Mouse (Mus musculus) liver, embryonic 14.5 days (tissue): ENCODE measurements around the gene Car1. TPM values are rescaled to one million over a fixed set of nuclear protein-coding genes. Genes with fewer than 3 reads are reported as not detected.
"Not testable (repeated sequence)": the region's sequence is repeated elsewhere in the genome, so short reads cannot be mapped to it uniquely, and the experiment has no call there.

ENCODE experiments used
- ATAC-seq: fragments of 200-750 bp; cut with Nextera tagmentation; 2 replicates; pipeline ENCODE4 v1.8.0; 2017; ENCODE audit warnings: moderate number of reproducible peaks, mild to moderate bottlenecking, moderate library complexity; ENCODE audit not compliant: insufficient read depth
- DNase-seq, 3 experiments: peaks; one replicate each; pipeline ENCODE4 v3.0.0-alpha.2; 2012 to 2013; ENCODE audit warnings: low read depth in 3 of 3, low spot score in 3 of 3
- H3K27ac ChIP-seq: fragments of 300-500 bp; sonication (generic); 2 replicates; pipeline ENCODE4 v1.5.1; 2014; ENCODE audit warnings: moderate library complexity, mild to moderate bottlenecking, control low read depth, inconsistent platforms
- H3K27me3 ChIP-seq: fragments of 300-500 bp; sonication (generic); 2 replicates; pipeline ENCODE4 v1.6.1; 2014; ENCODE audit warnings: mild to moderate bottlenecking, low read length, moderate library complexity; ENCODE audit not compliant: control insufficient read depth, insufficient read depth
- H3K36me3 ChIP-seq: fragments of 300-500 bp; sonication (generic); replicated peaks from 2 replicates; pipeline ENCODE4 v1.6.1; 2014; ENCODE audit warnings: low read depth; ENCODE audit not compliant: control insufficient read depth, insufficient read depth
- H3K4me1 ChIP-seq, 2 experiments: fragments of 200-500 bp in 1 of 2; fragments of 300-500 bp in 1 of 2; sonication (generic) in 1 of 2; replicated peaks; 2 replicates each; pipeline ENCODE4 v1.6.1; 2012 to 2014; ENCODE audit warnings: antibody characterized with exemption in 1 of 2, inconsistent platforms in 1 of 2, low read length in 1 of 2; ENCODE audit not compliant: control insufficient read depth in 2 of 2, insufficient read depth in 2 of 2
- H3K4me2 ChIP-seq: fragments of 300-500 bp; sonication (generic); 2 replicates; pipeline ENCODE4 v1.6.1; 2014; ENCODE audit warnings: low read depth, mild to moderate bottlenecking, control low read depth, moderate library complexity
- H3K4me3 ChIP-seq, 2 experiments: fragments of 200-500 bp in 1 of 2; fragments of 300-500 bp in 1 of 2; sonication (generic) in 1 of 2; 2 replicates each; pipeline ENCODE4 v1.5.1; 2012 to 2014; ENCODE audit warnings: low read depth in 2 of 2, low read length in 2 of 2, mild to moderate bottlenecking in 2 of 2, control low read depth in 1 of 2, inconsistent platforms in 1 of 2, moderate library complexity in 1 of 2; ENCODE audit not compliant: insufficient read depth in 1 of 2
- H3K9ac ChIP-seq: fragments of 300-500 bp; sonication (generic); replicated peaks from 2 replicates; pipeline ENCODE4 v1.6.1; 2014; ENCODE audit warnings: mild to moderate bottlenecking, control low read depth, moderate library complexity
- H3K9me3 ChIP-seq: fragments of 300-500 bp; sonication (generic); 2 replicates; pipeline ENCODE4 v1.6.1; 2016; ENCODE audit warnings: low read length, mixed read lengths; ENCODE audit not compliant: control insufficient read depth
- CTCF ChIP-seq: IDR thresholded peaks from 2 replicates; pipeline ENCODE4 v1.5.1; 2016; ENCODE audit warnings: antibody characterized with exemption, low read depth, control low read depth
- EP300 ChIP-seq: IDR thresholded peaks from 2 replicates; pipeline ENCODE4 v1.6.1; 2016; ENCODE audit warnings: antibody characterized with exemption, low read depth
- WGBS: fragments of 180-500 bp; shearing (Covaris S2); extraction: QIAGEN DNeasy Blood & Tissue Kit; methylation state at CpG from one replicate; pipeline ENCODE4 v1.1.7; 2014; ENCODE audit not compliant: insufficient replicate concordance; 5-methylcytosine and 5-hydroxymethylcytosine counted together
- polyA plus RNA-seq, 2 experiments: library from polyadenylated mRNA; depleted of rRNA in 1 of 2; stranded (reverse) in 1 of 2; unstranded in 1 of 2; fragments of >200 nt; fragmentation: Nextera tagmentation in 1 of 2; extraction: Ambion mirVana in 1 of 2; gene quantifications; 2 replicates each; pipeline versions ENCODE4 v1.2.1 to v1.2.3; 2012 to 2014

Gene Car1
- polyA plus RNA-seq, 2 experiments, result 16.1 to 32.7 TPM

- Histone ChIP-seq H3K27me3 (no peaks in the 10 kb centered on the region), H3K9me3 (no peaks in the 10 kb centered on the region), H3K36me3 (no peaks in the 10 kb centered on the region), H3K4me2 (no peak overlapping the region), H3K27ac (no peak overlapping the region), H3K4me1 (no peaks in the 10 kb centered on the region), H3K9ac (no peak overlapping the region), H3K4me3 (no peak overlapping the region)
- DNase-seq (no peak), ATAC-seq (no peak)
- WGBS, result 52% methylated on average over 2 of the region's 2 CpGs
- TF ChIP-seq EP300 (no peak), CTCF (no peak)
These were observed 21.6 kb downstream of the Car1 start for GRCm38 (mm10) chr3:14786551-14787079.

- H3K4me1 ChIP-seq, result no peaks in the 10 kb centered on the region
- DNase-seq, result no peak
- ATAC-seq, result no peak
- no peak overlapping the region for H3K27ac ChIP-seq
- TF ChIP-seq EP300 (no peak), CTCF (no peak)
- H3K36me3 ChIP-seq, result no peaks in the 10 kb centered on the region
- no peak overlapping the region for H3K9ac ChIP-seq
- H3K9me3 ChIP-seq, result no peaks in the 10 kb centered on the region
- 69% methylated on average over 2 of the region's 2 CpGs for WGBS
- no peak overlapping the region for H3K4me3 ChIP-seq
- no peaks in the 10 kb centered on the region for H3K27me3 ChIP-seq
- no peak overlapping the region for H3K4me2 ChIP-seq
These were observed 22.8 kb downstream of the Car1 start for GRCm38 (mm10) chr3:14785353-14785752.

GRCm38 (mm10) chr3:14783198-14783597, 25.0 kb downstream of the Car1 start:
- ATAC-seq, H3K9ac ChIP-seq, H3K9me3 ChIP-seq, H3K36me3 ChIP-seq, DNase-seq, H3K27ac ChIP-seq, H3K27me3 ChIP-seq, H3K4me2 ChIP-seq, H3K4me3 ChIP-seq, H3K4me1 ChIP-seq: not testable (repeated sequence)
- WGBS, result 42% methylated on average over 5 of the region's 5 CpGs

- H3K9me3 ChIP-seq, H3K4me2 ChIP-seq, H3K4me1 ChIP-seq, H3K27ac ChIP-seq, DNase-seq, H3K4me3 ChIP-seq, H3K36me3 ChIP-seq, H3K27me3 ChIP-seq, H3K9ac ChIP-seq, ATAC-seq: not testable (repeated sequence)
- WGBS, result 59% methylated on average over 3 of the region's 3 CpGs
These were observed 25.8 kb downstream of the Car1 start for GRCm38 (mm10) chr3:14782365-14782764.

- no peaks in the 10 kb centered on the region for H3K9me3 ChIP-seq
- ATAC-seq (no peak), DNase-seq (no peak)
- H3K4me3 ChIP-seq, result no peak overlapping the region
- no peak for TF ChIP-seq EP300
- TF ChIP-seq CTCF, result no peak
- H3K9ac ChIP-seq, result no peak overlapping the region
- H3K36me3 ChIP-seq, result no peaks in the 10 kb centered on the region
- no peaks in the 10 kb centered on the region for H3K27me3 ChIP-seq
- H3K4me2 ChIP-seq, result no peak overlapping the region
- no peaks in the 10 kb centered on the region for H3K4me1 ChIP-seq
- 56% methylated on average over 2 of the region's 2 CpGs for WGBS
- no peak overlapping the region for H3K27ac ChIP-seq
These were observed 28.0 kb downstream of the Car1 start for GRCm38 (mm10) chr3:14780212-14780611.

- 64% methylated on average over 2 of the region's 3 CpGs for WGBS
These were observed 31.5 kb downstream of the Car1 start for GRCm38 (mm10) chr3:14776497-14777162.

GRCm38 (mm10) chr3:14774539-14774938, 33.6 kb downstream of the Car1 start:
- H3K27ac ChIP-seq, DNase-seq, H3K4me3 ChIP-seq, H3K27me3 ChIP-seq, H3K4me2 ChIP-seq, H3K36me3 ChIP-seq, H3K9me3 ChIP-seq, ATAC-seq, H3K9ac ChIP-seq, H3K4me1 ChIP-seq: not testable (repeated sequence)
- 67% methylated on average over 1 of the region's 1 CpGs for whole genome bisulfite sequencing

More at GRCm38 (mm10) chr3:14776497-14777162, 31.5 kb downstream of the Car1 start:
- not testable (repeated sequence) for H3K9me3 ChIP-seq, DNase-seq, H3K27ac ChIP-seq, H3K4me2 ChIP-seq, H3K27me3 ChIP-seq, H3K9ac ChIP-seq, H3K4me3 ChIP-seq, H3K4me1 ChIP-seq, ATAC-seq, H3K36me3 ChIP-seq

GRCm38 (mm10) chr3:14772473-14772872, 35.7 kb downstream of the Car1 start:
- H3K4me2 ChIP-seq, H3K36me3 ChIP-seq, H3K4me1 ChIP-seq, ATAC-seq, DNase-seq, H3K27ac ChIP-seq, H3K9me3 ChIP-seq, H3K27me3 ChIP-seq, H3K4me3 ChIP-seq, H3K9ac ChIP-seq: not testable (repeated sequence)
- 54% methylated on average over 1 of the region's 1 CpGs for WGBS
